Mouse (Mus musculus): Measurements from ENCODE around the gene Tpm4.
"Not testable (repeated sequence)": the region's sequence is repeated elsewhere in the genome, so short reads cannot be mapped to it uniquely, and the experiment has no call there.

The Tpm4 gene

DNA sequence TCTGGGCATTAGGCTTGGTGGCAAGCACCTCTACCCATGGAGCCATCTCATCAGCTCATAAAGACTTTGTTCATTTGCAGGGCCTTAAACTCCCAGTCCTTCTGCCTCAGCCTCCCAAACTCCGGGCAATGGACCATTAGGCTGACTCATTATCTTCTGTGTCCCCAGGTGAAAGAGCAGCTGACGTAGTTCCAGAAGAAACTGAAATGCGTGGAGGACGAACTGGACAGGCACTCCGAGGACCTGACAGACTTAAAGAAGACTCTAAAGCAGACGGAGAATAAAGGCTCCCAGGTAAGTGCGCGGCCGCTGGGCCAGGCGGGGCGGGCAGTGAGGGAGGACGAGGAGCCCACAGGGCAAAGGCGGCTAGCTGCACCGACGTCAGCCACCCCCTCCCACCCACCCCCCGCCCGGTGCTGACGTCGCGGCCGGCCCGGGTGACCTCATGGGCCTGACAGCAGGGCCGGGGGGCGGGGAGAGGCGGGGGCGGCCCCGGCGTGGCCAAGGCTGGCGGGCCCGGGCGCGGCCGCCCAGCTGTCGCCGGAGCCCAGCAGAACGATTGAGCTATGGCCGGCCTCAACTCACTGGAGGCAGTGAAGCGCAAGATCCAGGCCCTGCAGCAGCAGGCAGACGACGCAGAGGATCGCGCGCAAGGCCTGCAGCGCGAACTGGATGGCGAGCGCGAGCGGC, at the start of gene Tpm4:
Gene Tpm4 (plus strand): TSS at position 220 of the 690 bp plus-strand sequence.
- peak in 1 of 2 experiments; percentile 14 for DNase-seq (ENCODE audit: low spot score in 2 of 2)

DNA sequence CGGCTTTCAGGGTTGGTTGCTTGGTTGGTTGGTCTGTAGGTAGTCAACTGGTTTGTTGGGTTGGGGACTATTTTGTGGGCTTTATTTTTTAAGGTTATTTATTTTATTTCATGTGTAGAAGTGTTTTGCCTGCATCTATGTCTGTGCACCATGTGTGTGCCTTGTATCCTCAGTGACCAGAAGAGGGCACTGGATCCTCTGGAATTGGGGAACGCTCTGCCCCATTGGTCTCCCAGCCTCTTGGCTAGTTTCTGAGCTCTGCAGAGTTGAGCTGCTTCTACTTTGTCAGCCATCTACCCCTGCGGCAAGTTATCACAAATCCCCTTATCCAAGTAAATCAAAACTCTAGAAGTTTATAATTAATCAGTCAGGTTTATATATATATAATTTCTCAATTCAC, 47.2 kb upstream of the Tpm4 start:
- not testable (repeated sequence) for DNase-seq (ENCODE audit: low spot score in 2 of 2)

GRCm38 (mm10) chr8:72096721-72097120, 38.1 kb upstream of the Tpm4 start:
- not testable (repeated sequence) for DNase-seq (ENCODE audit: low spot score in 2 of 2)

DNA sequence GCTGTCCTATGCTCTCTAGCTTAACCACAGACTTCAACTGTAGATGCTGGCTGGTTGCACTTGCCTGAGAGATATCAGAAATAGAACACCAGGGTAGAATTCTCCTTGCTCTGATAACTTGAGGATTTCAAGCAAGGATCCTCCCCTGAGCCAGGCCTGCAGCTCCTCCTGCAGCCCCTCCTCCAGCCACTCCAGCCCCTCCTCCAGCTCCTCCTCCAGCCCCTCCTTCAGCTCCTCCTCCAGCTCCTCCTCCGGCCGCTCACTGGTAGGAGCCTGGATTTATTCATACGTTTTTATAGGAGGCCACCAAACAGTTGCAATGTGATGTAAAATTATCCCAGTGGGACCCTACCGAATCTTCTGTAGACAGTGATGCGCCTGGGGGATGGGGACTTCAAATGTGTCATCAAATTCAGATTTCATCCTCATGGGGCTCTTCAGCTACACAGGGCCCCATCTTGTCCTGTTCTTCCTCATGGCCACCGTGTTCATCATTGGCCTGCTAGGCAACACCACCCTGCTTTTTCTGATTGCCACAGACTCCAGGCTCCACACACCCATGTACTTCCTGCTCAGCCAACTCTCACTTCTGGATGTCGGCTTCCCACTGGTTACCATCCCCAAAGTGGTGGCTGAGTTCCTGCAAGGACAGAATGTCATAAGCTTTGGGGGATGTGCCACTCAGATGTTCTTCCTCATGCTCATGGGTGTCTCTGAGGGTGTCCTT, 35.2 kb upstream of the Tpm4 start:
- not testable (repeated sequence) for DNase-seq (ENCODE audit: low spot score in 2 of 2)

DNA sequence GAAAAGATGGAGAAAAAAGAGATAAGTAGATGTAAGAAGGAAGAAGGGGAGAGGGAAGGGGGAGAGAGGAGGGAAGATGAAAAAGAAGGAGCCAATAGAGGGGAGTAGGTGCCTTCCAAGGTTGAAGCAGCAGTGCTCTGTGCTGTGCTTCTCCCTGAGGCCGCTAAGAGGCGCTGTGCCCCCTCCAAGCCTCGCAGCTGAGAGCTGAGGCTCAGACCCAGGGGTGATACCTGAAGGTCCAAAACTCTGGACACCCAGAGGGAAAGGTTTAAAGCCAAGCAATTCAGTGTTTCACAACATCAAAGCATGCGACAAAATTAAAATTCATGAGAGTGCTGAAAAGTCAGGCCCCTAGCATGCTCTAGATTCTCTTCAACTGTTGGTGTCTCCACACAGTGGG, 29.6 kb upstream of the Tpm4 start:
- DNase-seq (ENCODE audit: low spot score in 2 of 2), result no peak

DNA sequence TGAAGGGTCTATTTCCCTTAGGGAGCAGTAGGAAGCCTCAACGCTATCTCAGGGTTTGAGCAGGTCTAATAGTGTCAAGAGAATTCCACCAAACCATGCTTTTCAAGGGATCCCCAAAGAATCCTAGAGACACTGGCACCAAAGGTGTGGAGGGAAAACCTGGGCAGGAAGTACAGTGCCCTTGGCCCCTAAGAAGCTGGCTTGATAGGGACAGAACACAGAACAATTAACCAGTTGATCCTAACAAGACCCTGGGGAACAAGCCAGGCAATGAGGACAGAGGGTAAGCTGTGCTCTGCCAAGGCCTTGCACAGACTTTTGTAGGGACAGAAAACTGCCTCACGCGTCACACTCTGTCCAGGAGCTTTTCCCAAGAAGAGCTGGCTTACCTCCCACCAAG, 28.0 kb upstream of the Tpm4 start, which contains the start of gene Olfr374:
Gene Olfr374 (plus strand): TSS at position 301 of the 400 bp plus-strand sequence.
- no peak for DNase-seq (ENCODE audit: low spot score in 2 of 2)

- DNase-seq (ENCODE audit: low spot score in 2 of 2), result no peak
Observed at GRCm38 (mm10) chr8:72110876-72111275, 23.9 kb upstream of the Tpm4 start.

- no peak for DNase-seq (ENCODE audit: low spot score in 2 of 2)
Observed at GRCm38 (mm10) chr8:72112486-72112885, 22.3 kb upstream of the Tpm4 start.

DNA sequence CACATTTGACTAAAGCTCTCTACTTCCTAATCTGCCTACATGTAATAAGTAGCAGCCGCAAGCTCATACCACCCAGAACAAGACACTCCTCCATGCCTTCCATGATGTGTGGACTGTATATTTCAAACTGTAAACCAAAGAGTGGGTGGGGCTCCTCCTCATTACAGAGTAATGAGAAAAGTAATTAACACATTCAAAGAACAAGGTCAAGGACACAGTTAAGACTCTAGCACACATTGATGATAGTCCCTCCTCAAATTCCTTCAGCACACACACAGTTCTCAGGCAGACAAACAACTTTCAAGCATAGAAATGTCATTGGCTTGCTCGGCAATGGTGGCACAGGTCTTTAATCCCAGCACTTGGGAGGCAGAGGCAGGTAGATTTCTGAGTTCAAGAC, 19.6 kb upstream of the Tpm4 start:
- DNase-seq (ENCODE audit: low spot score in 2 of 2), result no peak

- DNase-seq (ENCODE audit: low spot score in 2 of 2), result no peak
Observed at GRCm38 (mm10) chr8:72118616-72119015, 16.2 kb upstream of the Tpm4 start.

DNA sequence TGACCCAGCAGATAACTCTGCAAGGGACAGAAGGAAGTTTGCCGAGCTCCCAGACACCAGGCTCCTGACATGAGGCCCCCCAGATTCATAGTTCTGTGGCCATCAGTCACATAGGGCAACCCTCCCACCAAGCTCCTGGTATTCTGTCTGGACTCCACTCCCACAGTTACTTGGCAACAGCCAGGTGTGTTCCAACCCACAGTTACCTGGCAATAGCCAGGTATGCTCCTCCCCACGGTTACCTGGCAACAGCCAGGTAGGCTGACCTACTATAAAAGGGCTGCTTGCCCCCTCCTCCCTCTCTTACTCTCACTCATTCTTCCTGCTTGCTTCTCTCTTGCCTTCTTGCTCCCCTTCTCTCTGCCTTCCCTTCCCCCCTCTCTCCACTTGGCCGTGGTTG, 13.3 kb upstream of the Tpm4 start:
- not testable (repeated sequence) for DNase-seq (ENCODE audit: low spot score in 2 of 2)

DNA sequence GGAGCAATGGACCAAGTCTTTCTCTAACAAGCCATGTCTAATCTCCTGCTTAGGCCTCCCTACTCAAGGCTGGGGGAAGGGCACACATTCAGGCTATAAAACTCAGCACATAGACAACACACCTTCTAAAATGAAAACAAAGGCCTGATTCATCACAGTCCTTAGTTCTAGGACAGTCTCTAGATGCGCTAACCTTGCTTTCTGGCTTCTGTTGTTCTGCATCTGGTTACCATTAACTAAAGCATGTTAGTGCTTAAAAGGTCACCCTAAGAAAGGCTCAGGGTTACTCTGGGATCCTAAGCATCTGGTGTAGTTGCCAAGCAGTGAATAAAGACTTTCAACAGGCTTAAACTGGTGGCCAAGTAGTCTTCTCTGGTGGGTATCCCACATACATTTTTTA, 12.8 kb upstream of the Tpm4 start:
- no peak for DNase-seq (ENCODE audit: low spot score in 2 of 2)

GRCm38 (mm10) chr8:72127834-72128233, 6.9 kb upstream of the Tpm4 start:
- no peak for DNase-seq (ENCODE audit: low spot score in 2 of 2)

DNA sequence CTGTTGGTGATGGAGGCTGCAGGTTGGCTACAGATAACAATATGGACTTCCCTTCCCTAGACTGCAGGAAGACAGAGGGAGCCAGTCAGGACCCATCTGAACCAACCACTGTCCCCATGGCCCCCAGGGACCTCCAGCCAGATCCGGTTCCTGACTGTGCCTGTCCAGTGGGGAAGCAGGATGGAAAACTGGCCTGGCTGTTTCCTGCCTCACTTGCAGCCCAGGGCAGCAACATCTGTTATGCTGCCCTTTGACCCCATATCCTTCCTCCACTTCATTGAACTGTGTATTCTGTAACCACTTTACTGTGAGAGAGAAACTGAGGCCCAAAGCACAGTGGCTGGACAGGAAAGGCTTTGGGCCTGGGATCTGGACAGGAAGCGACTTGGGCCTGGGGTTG, 3.5 kb upstream of the Tpm4 start:
- no peak for DNase-seq (ENCODE audit: low spot score in 2 of 2)

DNA sequence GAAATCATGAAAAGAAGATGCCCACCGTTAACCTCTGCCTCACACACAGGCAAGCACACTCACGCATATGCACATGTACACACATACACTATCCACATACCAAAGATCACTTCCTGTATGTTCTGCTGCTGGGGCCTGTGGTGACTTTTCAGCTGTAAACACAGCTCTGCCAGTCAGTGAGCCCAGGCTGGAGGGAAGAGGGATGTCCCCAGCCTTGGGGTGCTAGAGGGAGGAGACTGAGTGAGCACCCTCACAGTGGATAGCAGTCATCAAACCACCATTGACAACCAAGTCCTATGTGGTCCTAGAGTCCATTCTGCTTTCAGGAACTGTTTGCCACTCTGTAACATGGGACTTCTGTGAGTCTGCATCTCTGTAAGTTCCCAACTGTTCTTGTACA, 2.9 kb upstream of the Tpm4 start:
- DNase-seq (ENCODE audit: low spot score in 2 of 2), result no peak

DNA sequence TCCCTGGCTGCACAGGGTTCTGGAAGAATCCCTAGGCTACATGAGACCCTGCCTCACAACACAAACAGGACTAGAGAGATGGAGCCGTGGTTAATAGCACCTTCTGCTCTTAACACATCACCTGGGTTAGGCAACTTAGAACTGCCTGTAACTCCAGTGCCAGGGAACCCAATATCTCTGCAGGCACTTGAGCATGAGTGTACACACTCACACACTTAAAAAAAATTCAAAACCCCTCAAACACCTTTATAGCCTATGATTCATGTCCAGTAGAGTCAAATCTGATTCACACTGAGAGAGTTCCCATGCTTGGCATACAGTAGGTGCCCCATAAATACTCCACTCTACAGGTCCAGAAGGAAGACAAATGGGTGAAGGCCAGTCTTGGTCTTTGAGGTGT, 2.4 kb upstream of the Tpm4 start:
- DNase-seq (ENCODE audit: low spot score in 2 of 2), result no peak

GRCm38 (mm10) chr8:72132891-72133290, 1.9 kb upstream of the Tpm4 start:
- DNase-seq (ENCODE audit: low spot score in 2 of 2), result no peak

DNA sequence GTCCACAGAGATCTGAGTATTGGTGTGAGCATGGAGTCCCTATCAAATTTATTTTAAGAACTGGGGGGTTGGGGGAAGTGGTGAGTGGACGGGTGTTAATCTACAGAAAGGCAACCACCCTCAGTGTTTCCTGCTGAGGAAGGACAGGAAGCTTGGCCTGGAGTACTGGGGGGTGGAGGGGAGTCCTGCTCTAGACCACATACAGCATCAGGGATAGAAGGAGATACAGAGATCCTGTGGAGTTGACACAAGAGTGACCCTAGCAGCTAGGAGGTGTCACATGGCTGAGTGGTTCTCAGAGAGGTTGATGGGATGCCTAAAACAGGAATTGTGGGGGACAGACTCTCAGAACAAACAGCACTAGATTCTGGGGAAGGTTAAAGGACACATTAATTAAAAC, 1.3 kb upstream of the Tpm4 start:
- DNase-seq (ENCODE audit: low spot score in 2 of 2), result no peak

- no peak for DNase-seq (ENCODE audit: low spot score in 2 of 2)
Observed at GRCm38 (mm10) chr8:72135446-72136301, 899 bp downstream of the Tpm4 start.

DNA sequence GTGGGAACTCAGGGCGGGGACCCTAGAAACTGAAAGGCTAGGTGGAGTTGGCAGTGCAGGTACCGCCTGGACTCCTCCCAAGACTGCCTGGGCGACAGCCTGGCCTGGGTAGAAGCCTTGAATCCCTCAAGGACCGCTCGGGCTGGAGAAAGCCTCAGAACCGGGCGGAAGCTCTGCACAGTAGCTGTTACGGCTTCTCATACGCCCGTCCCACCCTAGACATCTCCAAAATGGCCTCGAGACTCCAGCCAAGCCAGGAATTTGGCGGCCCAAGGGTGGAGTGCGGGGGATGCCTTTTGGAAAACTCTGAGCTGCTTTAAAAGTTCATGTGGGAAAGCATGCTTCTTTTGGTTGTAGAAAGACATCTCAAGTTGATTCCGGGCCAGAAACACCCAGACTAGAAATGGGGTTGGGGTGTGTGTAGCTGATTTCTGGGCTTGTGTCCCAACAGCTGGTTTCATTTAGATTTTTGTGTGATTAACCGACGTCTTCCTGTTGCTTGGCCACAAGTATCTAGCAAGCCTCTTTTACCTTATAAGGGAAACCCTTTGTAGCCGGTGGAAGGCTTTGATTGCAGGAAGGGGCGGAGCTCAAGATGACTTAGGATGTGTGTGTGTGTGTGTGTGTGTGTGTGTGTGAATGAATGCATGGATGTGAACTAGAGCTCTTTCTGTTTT, 1.7 kb downstream of the Tpm4 start:
- DNase-seq (ENCODE audit: low spot score in 2 of 2), result no peak

GRCm38 (mm10) chr8:72137431-72137830, 2.7 kb downstream of the Tpm4 start:
- DNase-seq (ENCODE audit: low spot score in 2 of 2), result no peak

DNA sequence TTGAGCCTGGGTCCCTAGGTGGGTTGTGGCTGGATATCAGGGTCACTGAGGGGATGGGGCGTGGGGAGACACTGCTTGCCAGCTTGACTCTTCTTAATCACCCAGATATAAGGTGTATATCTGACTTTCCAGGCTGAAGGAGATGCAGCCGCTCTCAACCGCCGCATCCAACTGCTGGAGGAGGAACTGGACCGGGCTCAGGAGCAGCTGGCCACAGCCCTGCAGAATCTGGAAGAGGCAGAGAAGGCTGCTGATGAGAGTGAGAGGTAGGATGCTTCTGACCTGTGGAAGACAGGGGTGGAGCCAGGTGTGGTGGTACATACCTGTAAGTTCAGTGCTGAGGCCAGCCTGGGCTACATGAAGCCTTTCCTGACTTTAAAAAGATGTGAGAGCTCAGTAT, 3.7 kb downstream of the Tpm4 start:
- DNase-seq (ENCODE audit: low spot score in 2 of 2), result no peak
